23 mouse cellular contexts compared by ENCODE assay signal in genomic region chr10:128372142-128372541, GRCm38 (mm10). TPM values are rescaled to one million over a fixed set of nuclear protein-coding genes. Genes with fewer than 3 reads are reported as not detected.
A peak's percentile ranks its signal among the peaks of the same experiment; 100 is the strongest.
DNase-seq lines count a peak whose midpoint lies in the region; ATAC-seq and TF ChIP-seq lines count a peak whose summit lies in the region.
"Had no signal": no experiment of that assay in that cellular context is flagged by ENCODE, and none has a peak within 500 bp of the region (broad histone marks: within the 10 kb centered on the region; RNA-seq: fewer than 3 reads in every experiment).

No protein-coding gene starts in this region.

- no peak overlapping the region for H3K4me3 ChIP-seq in heart, adult 2 months
- no peak overlapping the region for H3K4me3 ChIP-seq in heart, embryonic 10.5 days
- no peak overlapping the region for H3K4me3 ChIP-seq in liver, embryonic 14.5 days (ENCODE audit: insufficient read depth in 1 of 2, low read depth in 2 of 2, low read length in 2 of 2)
- H3K4me3 ChIP-seq in liver, embryonic 12.5 days, result no peak overlapping the region
- H3K4me3 ChIP-seq in bone marrow macrophage, adult 2 months (ENCODE audit: insufficient read depth, low read length), result no peak overlapping the region
- H3K4me3 ChIP-seq: forebrain, embryonic 10.5 days; limb, embryonic 15.5 days; lung, embryonic 15.5 days; myocyte had no signal

- H3K4me2 ChIP-seq in liver, embryonic 14.5 days (ENCODE audit: low read depth), result no peak overlapping the region
- no peak overlapping the region for H3K4me2 ChIP-seq in liver, embryonic 12.5 days
- H3K4me2 ChIP-seq: limb, embryonic 15.5 days; lung, embryonic 15.5 days had no signal

- no peaks in the 10 kb centered on the region for H3K27me3 ChIP-seq in heart, adult 2 months (ENCODE audit: control insufficient read depth, insufficient read depth, low read length)
- H3K27me3 ChIP-seq in heart, embryonic 10.5 days (ENCODE audit: insufficient read depth, poor library complexity, severe bottlenecking), result no peaks in the 10 kb centered on the region
- H3K27me3 ChIP-seq in liver, embryonic 14.5 days (ENCODE audit: control insufficient read depth, insufficient read depth, low read length), result no peaks in the 10 kb centered on the region
- no peaks in the 10 kb centered on the region for H3K27me3 ChIP-seq in liver, embryonic 12.5 days (replicated peaks)
- H3K27me3 ChIP-seq: limb, embryonic 15.5 days; lung, embryonic 15.5 days had no signal

- H3K9ac ChIP-seq in heart, adult 2 months (ENCODE audit: low read depth, low read length), result no peak overlapping the region
- no peak overlapping the region for H3K9ac ChIP-seq in liver, embryonic 14.5 days (replicated peaks)
- H3K9ac ChIP-seq in liver, embryonic 12.5 days, result no peak overlapping the region
- H3K9ac ChIP-seq: limb, embryonic 15.5 days; lung, embryonic 15.5 days had no signal

- H3K27ac ChIP-seq in heart, adult 2 months, result peak overlapping the region; percentile 89
- H3K27ac ChIP-seq in heart, embryonic 10.5 days, result no peak overlapping the region
- no peak overlapping the region for H3K27ac ChIP-seq in liver, embryonic 14.5 days
- no peak overlapping the region for H3K27ac ChIP-seq in liver, embryonic 12.5 days
- H3K27ac ChIP-seq in bone marrow macrophage, adult 2 months (ENCODE audit: insufficient read depth, low read depth, low read length), result peak overlapping the region; percentile 58
- H3K27ac ChIP-seq: forebrain, embryonic 10.5 days; limb, embryonic 15.5 days; lung, embryonic 15.5 days had no signal

- no peaks in the 10 kb centered on the region for H3K9me3 ChIP-seq in heart, embryonic 10.5 days
- no peaks in the 10 kb centered on the region for H3K9me3 ChIP-seq in liver, embryonic 14.5 days (ENCODE audit: control insufficient read depth, low read length)
- H3K9me3 ChIP-seq in liver, embryonic 12.5 days (replicated peaks), result no peaks in the 10 kb centered on the region
- H3K9me3 ChIP-seq: forebrain, embryonic 10.5 days; limb, embryonic 15.5 days; lung, embryonic 15.5 days had no signal

- H3K79me2 ChIP-seq in heart, adult 2 months (replicated peaks; ENCODE audit: control insufficient read depth, insufficient read depth, low read length), result no peaks in the 10 kb centered on the region

- peaks cover 5% of the 10 kb centered on the region for H3K36me3 ChIP-seq in heart, adult 2 months (ENCODE audit: control insufficient read depth, insufficient read depth, low read length)
- H3K36me3 ChIP-seq in heart, embryonic 10.5 days, result no peaks in the 10 kb centered on the region
- no peaks in the 10 kb centered on the region for H3K36me3 ChIP-seq in liver, embryonic 14.5 days (replicated peaks; ENCODE audit: control insufficient read depth, insufficient read depth, low read depth)
- no peaks in the 10 kb centered on the region for H3K36me3 ChIP-seq in liver, embryonic 12.5 days
- H3K36me3 ChIP-seq: forebrain, embryonic 10.5 days; limb, embryonic 15.5 days; lung, embryonic 15.5 days had no signal

- TF ChIP-seq POLR2A in heart, adult 2 months (IDR thresholded peaks at IDR 0.05; ENCODE audit: insufficient read depth, low read depth, low read length), result no peak
- no peak for TF ChIP-seq POLR2A in bone marrow macrophage, adult 2 months (IDR thresholded peaks at IDR 0.05; ENCODE audit: borderline replicate concordance, low read depth, low read length)

- H3K4me1 ChIP-seq in heart, adult 2 months (ENCODE audit: control insufficient read depth, insufficient read depth, low read length), result peaks cover 10% of the 10 kb centered on the region
- H3K4me1 ChIP-seq in heart, embryonic 10.5 days, result peaks cover 40% of the 10 kb centered on the region
- H3K4me1 ChIP-seq in liver, embryonic 14.5 days (replicated peaks; ENCODE audit: control insufficient read depth in 2 of 2, insufficient read depth in 2 of 2, low read length in 1 of 2), result peaks cover 16 to 27% of the 10 kb centered on the region in 2 experiments
- H3K4me1 ChIP-seq in liver, embryonic 12.5 days, result peaks cover 50% of the 10 kb centered on the region
- peaks cover 50% of the 10 kb centered on the region for H3K4me1 ChIP-seq in bone marrow macrophage, adult 2 months (ENCODE audit: control insufficient read depth, insufficient read depth, low read length)

- no peak for TF ChIP-seq EP300 in heart, adult 2 months (IDR thresholded peaks at IDR 0.05; ENCODE audit: insufficient read depth, low read depth, low read length)
- TF ChIP-seq EP300 in liver, embryonic 14.5 days (IDR thresholded peaks at IDR 0.05; ENCODE audit: low read depth), result no peak

- 81% methylated on average over 5 of the region's 5 CpGs for WGBS in heart, adult 2 months
- WGBS in heart, embryonic 10.5 days, result 80% methylated on average over 5 of the region's 5 CpGs
- 66% methylated on average over 5 of the region's 5 CpGs for WGBS in liver, embryonic 14.5 days (ENCODE audit: insufficient replicate concordance)
- 73% methylated on average over 5 of the region's 5 CpGs for WGBS in liver, embryonic 12.5 days (ENCODE audit: insufficient replicate concordance)

- ATAC-seq in liver, embryonic 14.5 days (ENCODE audit: insufficient read depth), result no peak
- no peak for ATAC-seq in liver, embryonic 12.5 days
- ATAC-seq: inflammation-experienced regulatory T-cells, adult 6 months had no signal

- TF ChIP-seq CTCF in heart, adult 2 months (IDR thresholded peaks at IDR 0.05), result peak; percentile 40
- peak; percentile 43 for TF ChIP-seq CTCF in liver, embryonic 14.5 days (IDR thresholded peaks at IDR 0.05; ENCODE audit: low read depth)
- peak; percentile 47 for TF ChIP-seq CTCF in bone marrow macrophage, adult 2 months (IDR thresholded peaks at IDR 0.05; ENCODE audit: low read depth, low read length)

- DNase-seq in heart, adult 2 months, result no peak
- no peak for DNase-seq in heart, embryonic 10.5 days (ENCODE audit: low spot score)
- no peak for DNase-seq in liver, embryonic 14.5 days (ENCODE audit: low read depth in 3 of 3, low spot score in 3 of 3)
- peak; percentile 15 to 23 for DNase-seq in B cell, adult 2 months
- DNase-seq in gastrocnemius, postnatal 4 days (ENCODE audit: low spot score in 2 of 2), result no peak
- DNase-seq: adrenal gland, postnatal 14 days; cerebellum, adult 2 months; gastrocnemius, postnatal 14 days; layer of hippocampus, postnatal 36 days; midbrain, embryonic 14.5 days; spleen, adult 18-20 months had no signal

- intact Hi-C loops in heart, adult 2 months (cut with DNase I), result no loop called here

RNA-seq across cellular contexts. Expression of gene Coq10a, which starts 3.3 kb away (rescaled TPM):
- 100 to 1,000 TPM; 332 to 391 TPM for total RNA-seq in heart, adult 2 months (2021)
- polyA plus RNA-seq in heart, adult 2 months (2012; rRNA removed), result 356 and 500 TPM in 2 replicates
- 9.7 and 10.7 TPM in 2 replicates for polyA plus RNA-seq in heart, embryonic 10.5 days (2016; fragmentation: Nextera tagmentation; extraction: Ambion mirVana)
- 6.5 and 7.7 TPM in 2 replicates for polyA plus RNA-seq in liver, embryonic 14.5 days (2012; rRNA removed)
- 4.7 and 5.0 TPM in 2 replicates for polyA plus RNA-seq in liver, embryonic 14.5 days (2014; fragmentation: Nextera tagmentation; extraction: Ambion mirVana)
- 8.7 and 8.9 TPM in 2 replicates for polyA plus RNA-seq in liver, embryonic 12.5 days (2016; fragmentation: Nextera tagmentation; extraction: Ambion mirVana)
- 40.6 and 46.1 TPM in 2 replicates for polyA plus RNA-seq in bone marrow macrophage, adult 2 months (2012; ENCODE audit: insufficient read depth, insufficient read length, missing spikeins)
- 100 to 1,000 TPM; 115 to 133 TPM for total RNA-seq in gastrocnemius, postnatal 4 days (2021)

RNA-seq across cellular contexts. Expression of gene Ankrd52, which starts 4.8 kb away (rescaled TPM):
- 10 to 100 TPM; 41.8 to 47.5 TPM for total RNA-seq in heart, adult 2 months (2021)
- 29.2 and 34.6 TPM in 2 replicates for polyA plus RNA-seq in heart, adult 2 months (2012; rRNA removed)
- 10.9 and 12.7 TPM in 2 replicates for polyA plus RNA-seq in heart, embryonic 10.5 days (2016; fragmentation: Nextera tagmentation; extraction: Ambion mirVana)
- polyA plus RNA-seq in liver, embryonic 14.5 days (2012; rRNA removed), result 7.4 and 7.7 TPM in 2 replicates
- polyA plus RNA-seq in liver, embryonic 14.5 days (2014; fragmentation: Nextera tagmentation; extraction: Ambion mirVana), result 4.3 and 5.5 TPM in 2 replicates
- polyA plus RNA-seq in liver, embryonic 12.5 days (2016; fragmentation: Nextera tagmentation; extraction: Ambion mirVana), result 9.3 TPM in 2 replicates
- polyA plus RNA-seq in bone marrow macrophage, adult 2 months (2012; ENCODE audit: insufficient read depth, insufficient read length, missing spikeins), result 33.1 and 34.8 TPM in 2 replicates
- total RNA-seq in gastrocnemius, postnatal 4 days (2021), result 10 to 100 TPM; 45.3 to 48.3 TPM

RNA-seq across cellular contexts. Expression of gene Slc39a5, which starts 28.9 kb away (rescaled TPM):
- total RNA-seq in heart, adult 2 months (2021), result not detected
- not detected in 2 replicates for polyA plus RNA-seq in heart, adult 2 months (2012; rRNA removed)
- polyA plus RNA-seq in heart, embryonic 10.5 days (2016; fragmentation: Nextera tagmentation; extraction: Ambion mirVana), result 0.07 and 2.4 TPM in 2 replicates
- polyA plus RNA-seq in liver, embryonic 14.5 days (2012; rRNA removed), result 33.0 and 40.8 TPM in 2 replicates
- polyA plus RNA-seq in liver, embryonic 14.5 days (2014; fragmentation: Nextera tagmentation; extraction: Ambion mirVana), result 37.6 and 40.7 TPM in 2 replicates
- polyA plus RNA-seq in liver, embryonic 12.5 days (2016; fragmentation: Nextera tagmentation; extraction: Ambion mirVana), result 22.7 and 23.0 TPM in 2 replicates
- polyA plus RNA-seq in bone marrow macrophage, adult 2 months (2012; ENCODE audit: insufficient read depth, insufficient read length, missing spikeins), result not detected in 2 replicates
- under 1 TPM in 1 of 2 experiments, not detected in 1; 0.23 TPM for total RNA-seq in gastrocnemius, postnatal 4 days (2021)
- total RNA-seq: gastrocnemius, postnatal 14 days; layer of hippocampus, postnatal 36 days; left cerebral cortex, postnatal 36 days; megakaryocyte, adult 5-6 weeks had no signal
- polyA plus RNA-seq: C2C12; cerebellum, adult 2 months; forebrain, embryonic 10.5 days; heart, postnatal 0 days; hindbrain, embryonic 11.5 days; inflammation-experienced regulatory T-cells, adult 6 months; midbrain, embryonic 14.5 days; myocyte had no signal

RNA-seq across cellular contexts. Expression of gene Cs, which starts 34.6 kb away (rescaled TPM):
- 1,000 to 10,000 TPM in 1 of 2 experiments, 100 to 1,000 TPM in 1; 947 to 1,091 TPM for total RNA-seq in heart, adult 2 months (2021)
- polyA plus RNA-seq in heart, adult 2 months (2012; rRNA removed), result 1,148 and 1,658 TPM in 2 replicates
- 347 and 474 TPM in 2 replicates for polyA plus RNA-seq in heart, embryonic 10.5 days (2016; fragmentation: Nextera tagmentation; extraction: Ambion mirVana)
- 71.6 and 80.5 TPM in 2 replicates for polyA plus RNA-seq in liver, embryonic 14.5 days (2012; rRNA removed)
- polyA plus RNA-seq in liver, embryonic 14.5 days (2014; fragmentation: Nextera tagmentation; extraction: Ambion mirVana), result 117 and 126 TPM in 2 replicates
- 183 and 187 TPM in 2 replicates for polyA plus RNA-seq in liver, embryonic 12.5 days (2016; fragmentation: Nextera tagmentation; extraction: Ambion mirVana)
- 98.1 and 109 TPM in 2 replicates for polyA plus RNA-seq in bone marrow macrophage, adult 2 months (2012; ENCODE audit: insufficient read depth, insufficient read length, missing spikeins)
- 100 to 1,000 TPM; 403 to 430 TPM for total RNA-seq in gastrocnemius, postnatal 4 days (2021)

RNA-seq across cellular contexts. Expression of gene Nabp2, which starts 39.1 kb away (rescaled TPM):
- 10 to 100 TPM; 45.2 to 48.2 TPM for total RNA-seq in heart, adult 2 months (2021)
- 25.0 and 25.1 TPM in 2 replicates for polyA plus RNA-seq in heart, adult 2 months (2012; rRNA removed)
- polyA plus RNA-seq in heart, embryonic 10.5 days (2016; fragmentation: Nextera tagmentation; extraction: Ambion mirVana), result 76.5 and 87.9 TPM in 2 replicates
- 24.2 and 25.4 TPM in 2 replicates for polyA plus RNA-seq in liver, embryonic 14.5 days (2012; rRNA removed)
- polyA plus RNA-seq in liver, embryonic 14.5 days (2014; fragmentation: Nextera tagmentation; extraction: Ambion mirVana), result 45.4 and 48.7 TPM in 2 replicates
- 64.1 and 66.1 TPM in 2 replicates for polyA plus RNA-seq in liver, embryonic 12.5 days (2016; fragmentation: Nextera tagmentation; extraction: Ambion mirVana)
- 47.2 and 62.7 TPM in 2 replicates for polyA plus RNA-seq in bone marrow macrophage, adult 2 months (2012; ENCODE audit: insufficient read depth, insufficient read length, missing spikeins)
- total RNA-seq in gastrocnemius, postnatal 4 days (2021), result 10 to 100 TPM; 48.0 to 50.7 TPM

Comparison
In these comparisons a context has a peak if more than half of its experiments do, and no peak if none do; other contexts are left out.
1. H3K27ac ChIP-seq: peak in heart, adult 2 months (single experiment) and bone marrow macrophage, adult 2 months (single experiment); none in heart, embryonic 10.5 days (single experiment), liver, embryonic 14.5 days (single experiment) and liver, embryonic 12.5 days (single experiment).
2. DNase-seq: peak in B cell, adult 2 months (2 of 2); none in heart, adult 2 months (0 of 2), heart, embryonic 10.5 days (single experiment), liver, embryonic 14.5 days (0 of 3) and gastrocnemius, postnatal 4 days (0 of 2).
3. Peak in every context shown above with its lines, with median percentiles within 50 percentile points of each other: CTCF ChIP-seq.